Mouse (Mus musculus) MEL (cell line): ENCODE data around the gene Slc22a15. TPM values are rescaled to one million over a fixed set of nuclear protein-coding genes. Genes with fewer than 3 reads are reported as not detected.

Source experiments
- DNase-seq: peaks from one replicate; pipeline ENCODE4 v3.0.0; 2011; ENCODE audit warnings: low read depth, low spot score
- H3K27ac ChIP-seq: 2 replicates; pipeline ENCODE4 v1.5.1; 2012; ENCODE audit warnings: low read depth, mild to moderate bottlenecking, control low read depth, low read length, moderate library complexity; ENCODE audit not compliant: control insufficient read depth
- H3K27me3 ChIP-seq, 2 experiments: fragments of 150-350 bp in 1 of 2; sonication (generic) in 1 of 2; 2 replicates each; pipeline ENCODE4 v1.6.1; 2012; ENCODE audit warnings: low read length in 2 of 2, mild to moderate bottlenecking in 2 of 2, improper control_type of control experiment in 1 of 2, moderate library complexity in 1 of 2; ENCODE audit not compliant: insufficient read depth in 2 of 2, control insufficient read depth in 1 of 2
- H3K36me3 ChIP-seq, 2 experiments: 2 replicates each; pipeline ENCODE4 v1.6.1; 2012 to 2014; ENCODE audit warnings: low read length in 2 of 2, improper control_type of control experiment in 1 of 2, inconsistent platforms in 1 of 2, mild to moderate bottlenecking in 1 of 2; ENCODE audit not compliant: insufficient read depth in 2 of 2, control insufficient read depth in 1 of 2
- H3K4me1 ChIP-seq, 2 experiments: fragments of 150-350 bp in 1 of 2; sonication (generic) in 1 of 2; 2 replicates each; pipeline ENCODE4 v1.6.1; 2012; ENCODE audit warnings: low read length in 2 of 2, improper control_type of control experiment in 1 of 2, mild to moderate bottlenecking in 1 of 2; ENCODE audit not compliant: insufficient read depth in 2 of 2, control insufficient read depth in 1 of 2
- H3K4me3 ChIP-seq, 2 experiments: fragments of 150-350 bp in 1 of 2; sonication (generic) in 1 of 2; 2 replicates each; pipeline ENCODE4 v1.5.1; 2012; ENCODE audit warnings: low read depth in 2 of 2, low read length in 2 of 2, mild to moderate bottlenecking in 2 of 2, moderate library complexity in 2 of 2, control low read depth in 1 of 2, improper control_type of control experiment in 1 of 2; ENCODE audit not compliant: control insufficient read depth in 1 of 2, insufficient read depth in 1 of 2
- H3K79me2 ChIP-seq: 2 replicates; pipeline ENCODE4 v1.6.1; 2012; ENCODE audit warnings: mild to moderate bottlenecking, low read length, moderate library complexity; ENCODE audit not compliant: control insufficient read depth, poor library complexity, insufficient read depth
- H3K9ac ChIP-seq: 2 replicates; pipeline ENCODE4 v1.6.1; 2012; ENCODE audit warnings: low read depth, mild to moderate bottlenecking, control low read depth, low read length, moderate library complexity; ENCODE audit not compliant: control insufficient read depth, poor library complexity, severe bottlenecking
- H3K9me3 ChIP-seq: fragments of 150-350 bp; sonication (generic); replicated peaks from 2 replicates; pipeline ENCODE4 v1.6.1; 2012; ENCODE audit warnings: mild to moderate bottlenecking, low read length, improper control_type of control experiment, moderate library complexity; ENCODE audit not compliant: insufficient read depth
- BHLHE40 ChIP-seq: IDR thresholded peaks from 2 replicates; pipeline ENCODE4 v1.6.1; 2012; ENCODE audit warnings: low read depth, mild to moderate bottlenecking, inconsistent platforms, low read length, improper control_type of control experiment, borderline replicate concordance
- CHD2 ChIP-seq: IDR thresholded peaks from 2 replicates; pipeline ENCODE4 v1.6.1; 2011; ENCODE audit warnings: low read length, improper control_type of control experiment
- CTCF ChIP-seq, 3 experiments: IDR thresholded peaks in 2 of 3; conservative IDR thresholded peaks in 1 of 3; 2 replicates each; pipeline ENCODE4 v1.5.1; 2011 to 2012; ENCODE audit warnings: low read length in 3 of 3, low read depth in 2 of 3, mild to moderate bottlenecking in 2 of 3, improper control_type of control experiment in 1 of 3, inconsistent platforms in 1 of 3, mixed read lengths in 1 of 3, moderate library complexity in 1 of 3; ENCODE audit not compliant: control insufficient read depth in 1 of 3, insufficient read depth in 1 of 3, poor library complexity in 1 of 3, severe bottlenecking in 1 of 3
- ELF1 ChIP-seq: IDR thresholded peaks from 2 replicates; pipeline ENCODE4 v1.6.1; 2014; ENCODE audit warnings: low read depth, mild to moderate bottlenecking, inconsistent platforms, low read length, improper control_type of control experiment, moderate library complexity
- ETS1 ChIP-seq: IDR thresholded peaks from 2 replicates; pipeline ENCODE4 v1.6.1; 2012; ENCODE audit warnings: low read depth, mild to moderate bottlenecking, inconsistent platforms, low read length, improper control_type of control experiment, moderate library complexity
- GATA1 ChIP-seq: IDR thresholded peaks from 2 replicates; pipeline ENCODE4 v1.6.1; 2011; ENCODE audit warnings: low read depth, low read length, improper control_type of control experiment
- HCFC1 ChIP-seq: IDR thresholded peaks from 2 replicates; pipeline ENCODE4 v1.6.1; 2012; ENCODE audit warnings: low read depth, mild to moderate bottlenecking, inconsistent platforms, low read length, improper control_type of control experiment, moderate library complexity
- JUND ChIP-seq: IDR thresholded peaks from 2 replicates; pipeline ENCODE4 v1.6.1; 2011; ENCODE audit warnings: low read depth, mild to moderate bottlenecking, improper control_type of control experiment, low read length
- KAT2A ChIP-seq: conservative IDR thresholded peaks from 2 replicates; pipeline ENCODE4 v1.6.1; 2012; ENCODE audit warnings: low read depth, low read length, improper control_type of control experiment, inconsistent platforms
- MEF2A ChIP-seq: IDR thresholded peaks from 2 replicates; pipeline ENCODE4 v1.6.1; 2014; ENCODE audit warnings: low read depth, mild to moderate bottlenecking, inconsistent platforms, low read length, improper control_type of control experiment; ENCODE audit not compliant: poor library complexity, insufficient replicate concordance, severe bottlenecking; ENCODE audit errors: extremely low read depth
- MXI1 ChIP-seq: IDR thresholded peaks from 2 replicates; pipeline ENCODE4 v1.6.1; 2011; ENCODE audit warnings: mild to moderate bottlenecking, low read depth, low read length, improper control_type of control experiment
- MYB ChIP-seq: IDR thresholded peaks from 2 replicates; pipeline ENCODE4 v1.6.1; 2011; ENCODE audit warnings: mild to moderate bottlenecking, low read depth, low read length, improper control_type of control experiment
- NELFE ChIP-seq: IDR thresholded peaks from 2 replicates; pipeline ENCODE4 v1.6.1; 2011; ENCODE audit warnings: low read depth, low read length, improper control_type of control experiment
- POLR2A ChIP-seq, 2 experiments: IDR thresholded peaks; 2 replicates each; pipeline ENCODE4 v1.6.1; 2011 to 2012; ENCODE audit warnings: low read length in 2 of 2, mild to moderate bottlenecking in 2 of 2, control low read depth in 1 of 2, improper control_type of control experiment in 1 of 2, low read depth in 1 of 2, moderate library complexity in 1 of 2; ENCODE audit not compliant: control insufficient read depth in 1 of 2, insufficient read depth in 1 of 2, poor library complexity in 1 of 2
- POLR2AphosphoS5 ChIP-seq: IDR thresholded peaks from 2 replicates; pipeline ENCODE4 v1.6.1; 2012; ENCODE audit warnings: low read depth, borderline replicate concordance, mild to moderate bottlenecking, inconsistent platforms, low read length, moderate library complexity, mixed read lengths
- RAD21 ChIP-seq: IDR thresholded peaks from 2 replicates; pipeline ENCODE4 v1.6.1; 2011; ENCODE audit warnings: mild to moderate bottlenecking, low read depth, low read length, improper control_type of control experiment
- SIN3A ChIP-seq: IDR thresholded peaks from 2 replicates; pipeline ENCODE4 v1.6.1; 2012; ENCODE audit warnings: low read length, improper control_type of control experiment, inconsistent platforms
- SMC3 ChIP-seq: IDR thresholded peaks from 2 replicates; pipeline ENCODE4 v1.6.1; 2011; ENCODE audit warnings: low read depth, low read length, improper control_type of control experiment
- TAL1 ChIP-seq: IDR thresholded peaks from 2 replicates; pipeline ENCODE4 v1.6.1; 2012; ENCODE audit warnings: mild to moderate bottlenecking, inconsistent platforms, low read length, moderate library complexity, mixed read lengths
- TCF12 ChIP-seq: IDR thresholded peaks from 2 replicates; pipeline ENCODE4 v1.6.1; 2014; ENCODE audit warnings: low read depth, mild to moderate bottlenecking, inconsistent platforms, low read length, improper control_type of control experiment, moderate library complexity
- UBTF ChIP-seq: IDR thresholded peaks from 2 replicates; pipeline ENCODE4 v1.6.1; 2012; ENCODE audit warnings: low read depth, mild to moderate bottlenecking, inconsistent platforms, low read length, improper control_type of control experiment, moderate library complexity, borderline replicate concordance; ENCODE audit not compliant: insufficient read depth
- USF2 ChIP-seq, 2 experiments: IDR thresholded peaks; 2 replicates each; pipeline ENCODE4 v1.6.1; 2011 to 2012; ENCODE audit warnings: improper control_type of control experiment in 2 of 2, low read length in 2 of 2, borderline replicate concordance in 1 of 2, inconsistent platforms in 1 of 2, low read depth in 1 of 2, mild to moderate bottlenecking in 1 of 2; ENCODE audit not compliant: insufficient read depth in 1 of 2
- ZC3H11A ChIP-seq: IDR thresholded peaks from 2 replicates; pipeline ENCODE4 v1.6.1; 2012; ENCODE audit warnings: low read depth, mild to moderate bottlenecking, inconsistent platforms, low read length, improper control_type of control experiment
- ZKSCAN1 ChIP-seq: IDR thresholded peaks from 2 replicates; pipeline ENCODE4 v1.6.1; 2012; ENCODE audit warnings: low read depth, mild to moderate bottlenecking, inconsistent platforms, low read length, improper control_type of control experiment, moderate library complexity
- ZNF384 ChIP-seq: IDR thresholded peaks from 2 replicates; pipeline ENCODE4 v1.6.1; 2012; ENCODE audit warnings: low read depth, mild to moderate bottlenecking, inconsistent platforms, low read length, improper control_type of control experiment
- polyA plus RNA-seq, 2 experiments: library from polyadenylated mRNA; stranded (reverse) in 1 of 2; unstranded in 1 of 2; fragments of >175 nt in 1 of 2; fragments of >200 nt in 1 of 2; gene quantifications; 2 replicates each; pipeline versions ENCODE4 v1.2.1 to v1.2.4; 2012; ENCODE audit warnings: low replicate concordance in 2 of 2, low read depth in 1 of 2; ENCODE audit not compliant: insufficient read length in 2 of 2, insufficient read depth in 1 of 2, missing spikeins in 1 of 2
- total RNA-seq: library from RNA; depleted of rRNA; stranded (reverse); fragments of 300-350 nt; gene quantifications from 2 replicates; pipeline ENCODE4 v1.2.3, GENCODE M21; 2012

Gene Slc22a15
- total and polyA plus RNA-seq, 3 experiments = 2.2 to 7.9 TPM; not detected in 1

DNA sequence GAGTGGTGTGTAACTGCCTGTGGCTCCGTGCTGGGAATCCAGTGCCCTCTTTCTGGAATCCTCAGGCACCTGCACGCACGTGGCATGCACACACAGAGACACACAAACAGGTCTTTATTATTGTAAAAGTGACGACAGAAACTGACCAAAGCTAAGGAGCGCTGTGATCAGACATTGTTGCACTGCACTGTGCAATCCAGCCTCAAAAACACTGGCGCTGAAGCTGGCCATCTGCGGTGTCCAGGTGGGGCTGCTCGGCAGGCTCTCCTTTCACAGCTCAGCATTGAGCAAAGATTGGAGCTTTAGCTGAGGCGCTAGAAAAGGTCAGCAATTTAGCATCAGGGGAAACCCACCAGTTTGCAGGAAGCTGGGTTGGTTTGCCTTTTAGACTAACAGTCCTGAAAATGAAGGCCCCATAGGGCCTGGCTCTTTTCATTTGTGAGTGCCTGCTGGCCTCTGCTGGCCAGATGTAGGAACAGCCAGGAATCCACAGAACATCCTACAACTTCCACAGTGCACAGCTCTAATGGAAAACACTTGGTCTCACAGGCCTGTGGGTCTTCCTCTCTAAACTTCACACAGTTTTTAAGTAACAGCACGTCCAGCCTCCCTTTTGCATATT lies 111.8 kb downstream of the Slc22a15 start:
- H3K36me3 ChIP-seq = no peaks in the 10 kb centered on the region
- H3K4me1 ChIP-seq = no peaks in the 10 kb centered on the region
- TF ChIP-seq TCF12 (no peak), ETS1 (no peak), JUND (no peak), BHLHE40 (no peak), MEF2A (no peak), SMC3 (peak; percentile 94), CTCF (IDR thresholded peaks at IDR 0.05 in 2 of 3, conservative IDR thresholded peaks at IDR 0.05 in 1 of 3; ENCODE audit: control insufficient read depth in 1 of 3, insufficient read depth in 1 of 3, low read depth in 2 of 3, low read length in 3 of 3, poor library complexity in 1 of 3, severe bottlenecking in 1 of 3) (peak; percentile 52 to 85 (median 80)), ZC3H11A (peak; percentile 86), RAD21 (peak; percentile 90)
- no peak overlapping the region for H3K4me3 ChIP-seq
- DNase-seq = peak; percentile 38
- no peaks in the 10 kb centered on the region for H3K79me2 ChIP-seq
- no peak overlapping the region for H3K9ac ChIP-seq
- H3K9me3 ChIP-seq = no peaks in the 10 kb centered on the region
- no peaks in the 10 kb centered on the region for H3K27me3 ChIP-seq
- no peak overlapping the region for H3K27ac ChIP-seq

DNA sequence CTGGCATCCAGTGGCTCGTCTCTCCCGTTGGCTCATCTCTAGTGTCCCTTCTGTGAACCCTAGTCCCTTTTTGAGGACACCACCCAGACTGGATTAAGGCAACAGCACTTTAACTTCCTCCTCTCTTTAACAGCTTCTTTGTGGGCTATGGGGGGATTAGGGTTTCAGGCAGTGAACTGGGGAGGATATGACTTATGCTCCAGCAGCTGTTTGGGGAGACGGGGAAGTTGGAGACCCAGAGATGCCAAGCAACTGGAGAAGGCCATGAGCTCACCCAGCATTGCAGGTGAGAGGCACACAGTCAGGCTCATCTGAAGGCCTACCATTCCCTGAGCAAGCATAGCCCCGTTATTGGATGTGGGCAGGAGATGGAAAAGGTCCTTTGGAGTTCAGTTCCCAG lies 112.3 kb downstream of the Slc22a15 start:
- Histone ChIP-seq H3K9me3 (no peaks in the 10 kb centered on the region), H3K79me2 (no peaks in the 10 kb centered on the region), H3K27me3 (no peaks in the 10 kb centered on the region), H3K4me3 (no peak overlapping the region), H3K36me3 (no peaks in the 10 kb centered on the region), H3K9ac (no peak overlapping the region), H3K4me1 (no peaks in the 10 kb centered on the region), H3K27ac (no peak overlapping the region)
- no peak for DNase-seq
- TF ChIP-seq ZKSCAN1 (no peak), HCFC1 (no peak), SIN3A (no peak), USF2 (IDR thresholded peaks at IDR 0.05; ENCODE audit: borderline replicate concordance in 1 of 2, insufficient read depth in 1 of 2, low read depth in 1 of 2, low read length in 2 of 2) (no peak), SMC3 (no peak), UBTF (no peak), POLR2A (IDR thresholded peaks at IDR 0.05; ENCODE audit: control insufficient read depth in 1 of 2, insufficient read depth in 1 of 2, low read depth in 1 of 2, low read length in 2 of 2, poor library complexity in 1 of 2) (no peak), TAL1 (no peak), CTCF (IDR thresholded peaks at IDR 0.05 in 2 of 3, conservative IDR thresholded peaks at IDR 0.05 in 1 of 3; ENCODE audit: control insufficient read depth in 1 of 3, insufficient read depth in 1 of 3, low read depth in 2 of 3, low read length in 3 of 3, poor library complexity in 1 of 3, severe bottlenecking in 1 of 3) (no peak), POLR2AphosphoS5 (no peak), KAT2A (no peak), CHD2 (no peak), NELFE (no peak), BHLHE40 (no peak), GATA1 (no peak), ZNF384 (no peak), MXI1 (no peak), MYB (no peak), ELF1 (no peak)
